Mouse (Mus musculus): ENCODE results near the gene Cxcr2.

Cxcr2 gene

DNA sequence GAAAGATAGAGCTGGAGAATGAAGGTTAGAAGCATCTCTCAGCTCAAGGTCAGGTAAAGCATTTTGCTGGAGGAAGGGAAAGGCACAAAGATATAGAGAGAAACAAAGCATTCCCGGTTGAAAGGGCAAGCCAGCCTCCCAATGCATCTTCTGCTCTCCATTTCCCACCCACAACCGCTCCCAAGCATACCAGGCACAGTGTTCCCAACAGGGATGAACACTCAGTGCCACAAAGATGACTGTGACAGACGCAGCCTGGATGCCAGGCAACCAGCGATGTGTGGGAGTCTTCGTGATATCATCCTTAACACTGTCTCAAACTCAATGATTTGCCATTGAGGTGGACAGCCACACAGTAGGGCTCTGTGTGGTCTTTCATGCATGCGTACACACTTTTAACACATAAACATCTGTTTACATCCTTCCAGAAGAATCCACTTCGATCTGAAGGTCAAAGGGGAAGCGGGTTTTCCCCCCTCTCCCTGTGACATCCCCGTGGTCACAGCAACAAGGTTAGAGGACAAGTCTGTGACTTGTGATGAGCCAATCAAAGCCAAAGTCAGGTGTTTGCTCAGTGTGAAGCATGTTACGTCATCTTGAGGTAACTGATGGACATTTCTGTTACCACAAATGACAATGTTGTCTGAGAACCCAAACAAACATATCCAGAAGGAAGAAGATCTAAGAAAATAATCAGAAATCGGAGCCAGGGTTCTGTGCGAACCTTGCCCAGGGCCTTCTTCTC lies 44.1 kb downstream of the Cxcr2 start:
- peak; percentile 54 for DNase-seq (ENCODE audit: low spot score)

DNA sequence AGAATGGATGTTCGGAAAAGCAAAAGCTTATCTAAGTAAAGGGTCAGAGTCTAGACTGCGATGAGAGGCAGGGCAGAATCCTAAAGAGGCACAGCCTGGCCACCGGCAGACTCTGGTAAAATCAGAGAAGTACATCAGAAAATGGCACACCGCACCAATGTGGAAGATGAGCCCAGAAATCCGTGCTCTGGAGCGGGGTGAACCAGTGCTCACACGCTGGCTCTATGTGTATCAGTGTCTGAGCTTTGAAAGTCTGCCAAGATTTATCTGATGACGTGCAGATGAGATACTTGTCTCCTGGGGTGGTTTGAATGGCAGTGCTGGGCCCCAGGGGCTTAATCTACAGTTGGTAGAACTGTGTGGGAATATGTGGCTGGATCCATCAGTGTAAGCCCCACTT lies 45.3 kb downstream of the Cxcr2 start:
- DNase-seq (ENCODE audit: low spot score) = no peak

DNA sequence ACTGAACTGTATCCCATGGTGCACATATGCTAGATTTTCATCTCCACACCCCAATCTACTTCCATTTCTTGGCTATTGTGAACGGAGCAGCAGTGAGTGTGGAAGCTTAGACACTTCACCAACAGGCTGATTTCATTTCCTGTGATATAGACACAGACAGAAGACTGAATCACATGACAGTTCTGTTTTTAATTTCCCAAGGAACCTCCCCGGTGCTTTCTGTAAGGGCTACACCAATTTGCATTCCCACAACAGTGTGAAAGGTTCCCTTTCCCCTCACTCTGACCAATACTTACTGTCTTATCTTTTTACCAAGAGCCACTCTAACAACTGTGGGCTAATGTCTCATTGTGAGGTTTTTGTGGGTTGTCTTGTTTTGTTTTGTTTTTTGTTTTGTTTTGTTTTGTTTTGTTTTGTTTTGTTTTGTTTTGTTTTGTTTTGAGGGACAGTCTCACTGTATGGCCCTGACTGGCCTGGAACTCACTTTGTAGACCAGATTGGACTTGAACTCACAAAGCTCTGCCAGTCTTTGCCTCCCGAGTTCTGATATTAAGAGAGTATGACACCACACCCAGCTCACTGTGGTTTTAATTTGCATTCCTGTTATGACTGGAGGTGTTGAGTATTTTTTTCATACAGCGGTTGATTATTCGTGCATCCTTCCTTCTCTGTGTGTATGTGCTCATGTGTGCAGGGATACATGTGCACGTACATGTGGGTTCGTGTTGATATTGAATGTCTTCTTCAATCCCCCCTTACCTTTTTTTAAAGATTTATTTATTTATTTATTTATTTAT lies 47.5 kb downstream of the Cxcr2 start:
- no peak for DNase-seq (ENCODE audit: low spot score)

DNA sequence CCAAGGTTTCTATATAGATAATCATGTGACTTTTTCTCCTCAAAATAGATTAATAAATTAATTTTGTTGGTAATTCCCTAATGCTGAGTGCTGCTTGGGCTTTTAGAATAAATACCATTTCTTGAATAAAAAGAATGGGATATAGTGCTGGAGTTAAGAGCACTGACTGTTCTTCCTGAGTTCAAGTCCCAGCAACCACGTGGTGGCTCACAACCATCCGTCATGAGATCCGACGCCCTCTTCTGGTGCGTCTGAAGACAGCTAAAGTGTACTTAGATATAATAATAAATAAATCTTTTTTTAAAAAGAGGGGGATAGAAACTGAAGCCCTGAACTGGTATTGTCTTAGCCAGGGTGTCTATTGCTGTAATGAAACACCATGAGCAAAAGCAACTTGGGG lies 49.7 kb downstream of the Cxcr2 start:
- no peak for DNase-seq (ENCODE audit: low spot score)

DNA sequence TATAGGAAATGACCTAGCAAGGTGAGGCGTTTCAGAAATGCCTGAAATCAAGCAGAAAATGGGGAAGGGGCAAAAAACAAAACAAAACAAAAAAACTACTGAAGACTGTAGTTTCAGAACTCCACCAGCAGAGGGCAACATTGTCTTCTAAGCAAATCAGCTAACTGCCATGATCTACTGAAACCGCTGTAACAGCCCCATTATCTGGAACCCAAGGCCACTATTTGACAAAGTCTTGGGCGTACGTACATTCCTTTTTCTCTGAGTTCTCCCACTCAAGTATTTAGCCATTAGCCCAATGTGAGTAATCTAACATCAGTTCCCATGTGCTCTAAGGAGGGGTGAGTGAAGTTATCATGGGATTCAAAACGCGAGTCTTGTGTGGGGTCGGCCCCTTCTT lies 52.1 kb downstream of the Cxcr2 start:
- no peak for DNase-seq (ENCODE audit: low spot score)

DNA sequence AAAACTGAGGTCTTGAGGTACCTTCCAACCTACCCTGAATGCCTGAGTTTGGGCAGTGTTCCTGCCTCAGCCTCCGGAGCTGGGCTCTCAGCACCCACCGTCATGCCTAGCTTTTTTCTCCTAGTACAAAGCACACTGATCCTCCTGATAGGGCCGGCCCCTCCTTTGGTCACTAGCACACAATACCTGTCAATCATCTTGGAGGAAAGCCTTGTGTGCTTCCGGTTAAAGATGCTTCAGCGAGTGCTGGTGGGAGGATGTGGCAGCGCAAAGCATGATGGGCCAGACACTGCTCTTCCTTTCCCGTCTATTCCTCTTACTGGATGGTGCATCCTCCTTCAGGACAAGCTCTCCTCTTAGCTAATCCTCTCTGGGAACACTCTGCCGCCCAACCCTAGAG lies 52.9 kb downstream of the Cxcr2 start:
- no peak for DNase-seq (ENCODE audit: low spot score)

DNA sequence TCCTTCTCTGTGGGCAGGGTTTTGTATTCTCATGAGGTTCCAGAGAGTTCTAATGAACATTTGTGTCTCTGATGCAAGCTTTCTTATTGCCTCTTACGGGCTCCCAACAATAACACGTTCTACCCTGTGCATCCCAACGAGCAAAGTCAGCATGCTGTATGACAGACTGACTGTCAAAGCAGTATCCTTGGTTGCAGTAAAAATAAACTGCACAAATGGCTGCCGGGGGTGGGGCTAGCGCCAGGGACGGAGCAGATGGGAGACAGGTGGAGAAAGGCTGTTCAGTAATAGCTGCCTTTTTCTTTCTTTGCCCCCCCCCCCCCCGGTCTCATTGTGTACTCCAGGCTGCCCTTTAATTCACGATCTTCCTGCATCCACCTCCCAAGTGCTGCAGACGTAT lies 54.1 kb downstream of the Cxcr2 start:
- DNase-seq (ENCODE audit: low spot score) = peak; percentile 42

DNA sequence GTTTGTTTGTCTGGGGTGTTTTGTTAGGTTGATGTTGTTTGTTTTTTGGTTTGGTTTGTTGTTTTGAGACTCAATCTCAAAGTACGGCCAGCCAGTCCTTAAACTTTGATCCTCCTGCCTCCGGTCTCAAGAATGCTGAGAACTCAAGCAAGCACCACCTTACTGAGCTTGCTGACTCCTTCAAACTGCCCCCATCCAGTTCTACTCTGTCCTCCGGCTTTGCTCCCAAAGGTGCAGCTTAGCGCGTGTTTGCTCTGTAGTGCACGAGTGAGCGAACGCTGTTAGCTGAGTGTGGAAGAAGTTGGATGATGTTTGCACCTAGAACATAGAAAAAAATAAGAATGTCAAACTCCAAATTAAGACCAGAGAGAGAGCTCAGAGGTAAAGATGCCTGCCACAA lies 55.2 kb downstream of the Cxcr2 start:
- no peak for DNase-seq (ENCODE audit: low spot score)

Measured in layer of hippocampus, adult 9-10 months (tissue).